Mouse (Mus musculus) stomach, embryonic 14.5 days (tissue): ENCODE measurements around the gene Gnao1. TPM values are rescaled to one million over a fixed set of nuclear protein-coding genes. Genes with fewer than 3 reads are reported as not detected.
A peak's percentile ranks its signal among the peaks of the same experiment; 100 is the strongest.

Source experiments
- ATAC-seq: fragments of 200-750 bp; cut with Nextera tagmentation; 2 replicates; pipeline ENCODE4 v1.8.0; 2017; ENCODE audit warnings: low read depth, moderate TSS enrichment; ENCODE audit not compliant: insufficient number of reproducible peaks, insufficient read depth, low FRiP score
- H3K27ac ChIP-seq: fragments of 300-500 bp; sonication (generic); 2 replicates; pipeline ENCODE4 v1.5.1; 2014; ENCODE audit warnings: mild to moderate bottlenecking, low read length, moderate library complexity, mixed read lengths
- H3K27me3 ChIP-seq: fragments of 300-500 bp; sonication (generic); 2 replicates; pipeline ENCODE4 v1.6.1; 2014; ENCODE audit warnings: low read length, control low read depth, mixed read lengths; ENCODE audit not compliant: control insufficient read depth, insufficient read depth
- H3K36me3 ChIP-seq: fragments of 300-500 bp; sonication (generic); 2 replicates; pipeline ENCODE4 v1.6.1; 2014; ENCODE audit warnings: mild to moderate bottlenecking, control low read depth, low read length, moderate library complexity, mixed read lengths; ENCODE audit not compliant: control insufficient read depth, insufficient read depth
- H3K4me1 ChIP-seq: fragments of 300-500 bp; sonication (generic); 2 replicates; pipeline ENCODE4 v1.6.1; 2014; ENCODE audit warnings: low read length, control low read depth, mixed read lengths; ENCODE audit not compliant: control insufficient read depth, insufficient read depth
- H3K4me2 ChIP-seq: fragments of 300-500 bp; sonication (generic); replicated peaks from 2 replicates; pipeline ENCODE4 v1.6.1; 2014; ENCODE audit warnings: low read depth, low read length, control low read depth
- H3K4me3 ChIP-seq: fragments of 300-500 bp; sonication (generic); 2 replicates; pipeline ENCODE4 v1.5.1; 2014; ENCODE audit warnings: low read depth, low read length, control low read depth
- H3K9ac ChIP-seq: fragments of 300-500 bp; sonication (generic); replicated peaks from 2 replicates; pipeline ENCODE4 v1.6.1; 2014; ENCODE audit warnings: low read depth, mild to moderate bottlenecking, control low read depth, low read length, moderate library complexity, mixed read lengths
- H3K9me3 ChIP-seq: fragments of 300-500 bp; sonication (generic); 2 replicates; pipeline ENCODE4 v1.6.1; 2016; ENCODE audit warnings: low read depth, low read length, control low read depth; ENCODE audit not compliant: control insufficient read depth
- WGBS: fragments of 180-500 bp; shearing (Covaris S2); extraction: QIAGEN DNeasy Blood & Tissue Kit; methylation state at CpG from one replicate; pipeline ENCODE4 v1.1.7; 2014; 5-methylcytosine and 5-hydroxymethylcytosine counted together
- polyA plus RNA-seq: library from polyadenylated mRNA; unstranded; fragments of >200 nt; fragmentation: Nextera tagmentation; extraction: Ambion mirVana; gene quantifications from 2 replicates; pipeline ENCODE4 v1.2.1, GENCODE M21; 2014

Gnao1 gene
- polyA plus RNA-seq, 1 experiment from 2014 or later: 14.0 TPM

DNA sequence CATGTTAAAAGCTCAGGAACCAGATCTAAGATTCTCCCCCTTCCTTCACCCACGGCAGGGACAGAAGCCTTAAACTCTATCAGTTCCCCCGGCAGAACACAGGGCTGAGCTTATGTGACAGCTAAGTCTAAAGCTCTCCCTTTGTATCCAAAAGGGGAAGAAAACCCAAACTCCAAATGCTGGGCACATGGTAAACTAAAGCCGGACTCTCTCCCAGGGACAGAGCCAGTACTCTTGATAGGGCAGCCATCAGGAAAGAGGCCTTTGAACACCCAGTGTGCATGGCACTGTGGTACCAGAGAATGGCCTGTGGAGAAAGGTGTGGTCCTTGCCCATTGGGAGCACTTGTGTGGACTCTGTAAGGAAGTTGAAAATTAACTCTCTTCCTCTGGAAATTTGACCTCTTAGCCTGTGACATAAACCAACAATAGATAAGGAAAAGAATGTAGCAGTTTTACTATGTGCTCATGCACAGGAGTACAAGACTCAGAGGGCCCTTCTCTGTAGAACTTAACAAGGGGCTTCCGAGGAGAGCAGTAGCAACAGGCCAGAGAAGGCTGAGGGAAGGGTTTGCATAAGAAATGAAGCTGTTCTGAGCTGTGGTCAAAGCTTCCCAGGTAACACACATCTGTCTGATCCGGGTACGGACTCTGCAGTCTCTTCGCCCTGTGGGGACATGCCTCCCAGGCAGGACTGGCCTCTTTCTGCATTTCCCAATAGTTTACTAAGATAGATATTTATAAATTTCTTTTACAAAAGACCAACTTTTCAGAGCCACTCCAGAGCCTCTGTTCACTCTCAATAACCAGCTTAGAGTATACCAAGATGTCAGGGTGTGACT lies 102.2 kb downstream of the Gnao1 start:
- Histone ChIP-seq H3K4me1 (peaks cover 24% of the 10 kb centered on the region), H3K27me3 (no peaks in the 10 kb centered on the region), H3K27ac (peak overlapping the region; percentile 70; the same call in 1 of the 2 replicates), H3K9ac (no peak overlapping the region), H3K4me2 (no peak overlapping the region), H3K9me3 (no peaks in the 10 kb centered on the region), H3K4me3 (no peak overlapping the region), H3K36me3 (no peaks in the 10 kb centered on the region)
- 46% methylated on average over 7 of the region's 7 CpGs for WGBS
- peak; percentile 81 for ATAC-seq

- WGBS: 44% methylated on average over 13 of the region's 13 CpGs
- H3K27me3 ChIP-seq: no peaks in the 10 kb centered on the region
- no peak for ATAC-seq
- H3K4me3 ChIP-seq: no peak overlapping the region
- H3K9me3 ChIP-seq: no peaks in the 10 kb centered on the region
- H3K27ac ChIP-seq: no peak overlapping the region
- H3K4me2 ChIP-seq: no peak overlapping the region
- no peaks in the 10 kb centered on the region for H3K36me3 ChIP-seq
- no peak overlapping the region for H3K9ac ChIP-seq
- H3K4me1 ChIP-seq: peaks cover 18% of the 10 kb centered on the region
Observed at GRCm38 (mm10) chr8:93917859-93918421, 108.2 kb downstream of the Gnao1 start.

DNA sequence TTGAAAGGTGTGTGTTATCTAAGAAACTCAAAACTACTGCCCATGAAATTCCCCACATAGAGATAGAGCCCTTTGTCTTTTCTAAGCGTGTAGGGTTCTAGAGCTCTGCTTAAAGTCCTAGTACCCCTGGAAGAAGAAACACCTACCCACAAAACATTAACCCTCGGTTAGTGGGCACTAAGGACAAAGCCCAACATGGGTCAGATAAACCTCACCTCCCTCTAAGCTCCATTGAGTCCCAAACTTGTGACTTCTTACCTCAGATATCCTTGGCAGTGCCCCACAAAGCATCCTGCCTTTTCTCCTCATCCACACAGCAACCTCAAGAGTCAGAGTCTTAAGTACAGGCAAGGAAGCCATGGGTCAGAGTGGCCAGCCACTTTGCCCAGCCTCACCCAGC lies 108.8 kb downstream of the Gnao1 start:
- Histone ChIP-seq H3K9ac (no peak overlapping the region), H3K4me3 (no peak overlapping the region), H3K36me3 (no peaks in the 10 kb centered on the region), H3K4me1 (peaks cover 17% of the 10 kb centered on the region), H3K27me3 (no peaks in the 10 kb centered on the region), H3K27ac (no peak overlapping the region), H3K9me3 (no peaks in the 10 kb centered on the region), H3K4me2 (no peak overlapping the region)
- no peak for ATAC-seq
- 84% methylated on average over 2 of the region's 2 CpGs for WGBS

- Histone ChIP-seq H3K9me3 (no peaks in the 10 kb centered on the region), H3K4me3 (no peak overlapping the region), H3K4me1 (peaks cover 21% of the 10 kb centered on the region), H3K4me2 (no peak overlapping the region), H3K27me3 (no peaks in the 10 kb centered on the region), H3K27ac (no peak overlapping the region), H3K9ac (no peak overlapping the region), H3K36me3 (no peaks in the 10 kb centered on the region)
- ATAC-seq: no peak
- 35% methylated on average over 3 of the region's 3 CpGs for WGBS
Observed at GRCm38 (mm10) chr8:93919422-93919821, 109.7 kb downstream of the Gnao1 start.

DNA sequence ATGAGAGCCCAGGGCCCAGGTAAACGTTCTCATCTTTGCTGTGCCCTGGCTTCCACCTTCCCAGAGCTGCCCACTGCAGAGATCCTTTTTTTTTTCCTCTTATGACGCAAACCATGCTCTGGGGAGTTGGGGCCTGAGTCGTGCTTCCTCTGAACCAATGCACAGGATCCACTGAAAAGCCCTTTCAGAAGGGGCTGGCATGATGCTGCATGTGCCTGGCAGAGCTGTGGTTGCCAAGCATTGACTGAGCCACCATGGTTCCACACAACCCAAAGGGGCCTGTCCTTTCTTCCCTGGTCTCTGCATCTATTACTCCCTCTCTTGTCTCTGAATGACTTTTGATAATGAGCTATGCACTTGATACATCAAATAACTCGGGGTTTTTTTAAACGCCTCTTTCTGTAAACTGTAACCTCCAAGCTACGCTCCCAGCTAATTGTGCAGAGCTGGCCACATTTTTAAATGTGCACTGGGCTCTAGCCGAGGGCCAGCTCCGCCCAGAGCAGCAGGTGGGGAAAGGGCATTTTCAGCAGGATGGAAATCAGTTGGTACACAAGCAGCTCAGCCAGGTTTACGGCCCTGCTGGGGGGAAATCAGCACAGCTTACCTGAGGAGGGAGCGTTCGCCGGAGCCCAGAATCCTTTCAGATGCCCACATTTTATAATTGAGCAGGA lies 110.3 kb downstream of the Gnao1 start:
- Histone ChIP-seq H3K27me3 (no peaks in the 10 kb centered on the region), H3K27ac (no peak overlapping the region), H3K4me3 (no peak overlapping the region), H3K9me3 (no peaks in the 10 kb centered on the region), H3K9ac (no peak overlapping the region), H3K36me3 (no peaks in the 10 kb centered on the region), H3K4me1 (peaks cover 22% of the 10 kb centered on the region), H3K4me2 (no peak overlapping the region)
- ATAC-seq: no peak
- 51% methylated on average over 12 of the region's 12 CpGs for WGBS

GRCm38 (mm10) chr8:93920590-93920948 lies 110.8 kb downstream of the Gnao1 start:
- no peak overlapping the region for H3K4me2 ChIP-seq
- H3K9me3 ChIP-seq: no peaks in the 10 kb centered on the region
- no peaks in the 10 kb centered on the region for H3K36me3 ChIP-seq
- no peak for ATAC-seq
- no peak overlapping the region for H3K27ac ChIP-seq
- no peak overlapping the region for H3K9ac ChIP-seq
- peaks cover 22% of the 10 kb centered on the region for H3K4me1 ChIP-seq
- no peaks in the 10 kb centered on the region for H3K27me3 ChIP-seq
- WGBS: 88% methylated on average over 7 of the region's 7 CpGs
- H3K4me3 ChIP-seq: no peak overlapping the region

DNA sequence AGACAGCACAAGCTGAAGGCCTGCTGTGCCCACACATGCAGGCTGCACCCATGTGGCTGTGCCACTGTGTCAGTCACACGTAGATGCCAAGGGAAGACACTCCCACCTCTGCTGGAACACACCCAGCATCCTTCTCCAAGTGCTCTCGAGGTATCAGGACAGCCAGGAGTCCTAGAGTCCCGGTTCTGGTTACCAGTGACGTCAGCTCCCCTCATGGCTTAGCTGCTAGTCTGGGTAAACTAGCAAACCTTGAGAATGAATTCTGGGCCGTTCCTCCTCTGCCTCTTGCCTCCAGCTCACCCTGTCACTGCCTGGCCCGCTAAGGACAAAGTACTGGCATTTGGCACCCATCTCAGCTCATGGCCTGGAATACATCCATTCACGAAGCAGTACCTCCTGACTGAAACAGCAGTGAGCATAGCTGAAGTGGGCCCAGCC lies 114.2 kb downstream of the Gnao1 start:
- Histone ChIP-seq H3K4me3 (no peak overlapping the region), H3K4me2 (no peak overlapping the region), H3K36me3 (no peaks in the 10 kb centered on the region), H3K27me3 (no peaks in the 10 kb centered on the region), H3K9me3 (no peaks in the 10 kb centered on the region), H3K4me1 (peaks cover 13% of the 10 kb centered on the region; the same call in 1 of the 2 replicates), H3K27ac (no peak overlapping the region), H3K9ac (no peak overlapping the region)
- ATAC-seq: no peak
- 47% methylated on average over 7 of the region's 7 CpGs for WGBS

DNA sequence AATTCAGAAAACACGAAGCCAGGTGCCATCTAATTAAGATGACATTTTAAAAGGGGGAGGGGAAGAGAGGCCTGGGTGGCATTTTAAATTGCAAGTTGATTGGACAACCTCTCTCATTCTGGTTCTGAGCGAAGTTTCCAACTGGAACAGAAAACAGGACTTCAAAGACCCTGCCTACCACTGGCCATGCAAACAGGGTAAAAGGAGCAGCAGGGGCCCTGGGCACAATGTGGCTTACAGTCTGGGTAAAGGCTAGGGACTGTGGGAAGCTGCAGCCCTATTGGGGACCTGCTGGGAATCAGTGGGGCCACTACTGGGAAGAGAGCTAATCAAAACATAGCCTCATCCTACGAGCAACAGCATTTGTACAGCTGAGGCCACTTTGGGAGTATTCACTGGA lies 115.7 kb downstream of the Gnao1 start:
- Histone ChIP-seq H3K36me3 (no peaks in the 10 kb centered on the region), H3K4me1 (peaks cover 4% of the 10 kb centered on the region; the same call in 1 of the 2 replicates), H3K27me3 (no peaks in the 10 kb centered on the region), H3K9me3 (no peaks in the 10 kb centered on the region), H3K4me2 (no peak overlapping the region), H3K27ac (no peak overlapping the region), H3K4me3 (no peak overlapping the region), H3K9ac (no peak overlapping the region)
- WGBS: 57% methylated on average over 3 of the region's 3 CpGs
- no peak for ATAC-seq
